ENCODE assay signal across 8 mouse cellular contexts in genomic region chr11:43775469-43776323, GRCm38 (mm10). TPM values are rescaled to one million over a fixed set of nuclear protein-coding genes. Genes with fewer than 3 reads are reported as not detected.
A peak's percentile ranks its signal among the peaks of the same experiment; 100 is the strongest.
DNase-seq lines count a peak whose midpoint lies in the region; ATAC-seq and TF ChIP-seq lines count a peak whose summit lies in the region.

No protein-coding gene starts in this region.

- peak overlapping the region; percentile 51 for H3K9ac ChIP-seq in lung, embryonic 14.5 days
- H3K9ac ChIP-seq in limb, embryonic 13.5 days = peak overlapping the region; percentile 56
- H3K9ac ChIP-seq in neural tube, embryonic 11.5 days (ENCODE audit: low read length) = peak overlapping the region; percentile 53

- peaks cover 3% of the 10 kb centered on the region; the same call in 1 of the 2 replicates for H3K4me1 ChIP-seq in lung, embryonic 14.5 days (ENCODE audit: insufficient read depth)
- H3K4me1 ChIP-seq in limb, embryonic 13.5 days = peaks cover 3% of the 10 kb centered on the region; the same call in 1 of the 2 replicates
- no peaks in the 10 kb centered on the region for H3K4me1 ChIP-seq in neural tube, embryonic 11.5 days (ENCODE audit: control insufficient read depth, insufficient read depth, low read length)

- ATAC-seq in lung, embryonic 14.5 days (ENCODE audit: insufficient read depth) = no peak
- peak; percentile 59; the same call in 1 of the 2 replicates for ATAC-seq in limb, embryonic 13.5 days (ENCODE audit: low FRiP score, low read depth)
- ATAC-seq in neural tube, embryonic 11.5 days (ENCODE audit: insufficient read depth, low FRiP score, low TSS enrichment) = peak; percentile 66

- H3K27ac ChIP-seq in lung, embryonic 14.5 days (ENCODE audit: low read depth) = peak overlapping the region; percentile 60
- no peak overlapping the region for H3K27ac ChIP-seq in limb, embryonic 13.5 days
- no peak overlapping the region for H3K27ac ChIP-seq in neural tube, embryonic 11.5 days (ENCODE audit: low read depth, low read length)

- TF ChIP-seq CTCF in lung, embryonic 14.5 days (IDR thresholded peaks at IDR 0.05; ENCODE audit: low read depth) = no peak

- H3K9me3 ChIP-seq in lung, embryonic 14.5 days (ENCODE audit: low read depth, low read length) = no peaks in the 10 kb centered on the region
- no peaks in the 10 kb centered on the region for H3K9me3 ChIP-seq in limb, embryonic 13.5 days
- no peaks in the 10 kb centered on the region for H3K9me3 ChIP-seq in neural tube, embryonic 11.5 days (ENCODE audit: control insufficient read depth, low read length)

- WGBS in lung, embryonic 14.5 days = 11% methylated on average over 63 of the region's 63 CpGs
- WGBS in limb, embryonic 13.5 days = 14% methylated on average over 63 of the region's 63 CpGs
- WGBS in neural tube, embryonic 11.5 days = 13% methylated on average over 63 of the region's 63 CpGs

- H3K36me3 ChIP-seq in lung, embryonic 14.5 days (ENCODE audit: insufficient read depth) = no peaks in the 10 kb centered on the region
- no peaks in the 10 kb centered on the region for H3K36me3 ChIP-seq in limb, embryonic 13.5 days
- no peaks in the 10 kb centered on the region for H3K36me3 ChIP-seq in neural tube, embryonic 11.5 days (ENCODE audit: control insufficient read depth, insufficient read depth, low read length)

- peak overlapping the region; percentile 76 for H3K4me2 ChIP-seq in lung, embryonic 14.5 days
- peak overlapping the region; percentile 73 for H3K4me2 ChIP-seq in limb, embryonic 13.5 days (replicated peaks)
- peak overlapping the region; percentile 74 for H3K4me2 ChIP-seq in neural tube, embryonic 11.5 days (ENCODE audit: low read depth)

- DNase-seq in lung, embryonic 14.5 days = peak; percentile 67
- DNase-seq in lung, postnatal 36 days = no peak
- peak; percentile 61 for DNase-seq in embryo, embryonic 10.5 days (ENCODE audit: low spot score)
- DNase-seq in heart, postnatal 4 days = peak; percentile 41
- DNase-seq in neural tube, embryonic 11.5 days (ENCODE audit: low spot score) = peak; percentile 66
- no peak for DNase-seq in cerebellum, postnatal 36 days
- no peak for DNase-seq in layer of hippocampus, adult 9-10 months (ENCODE audit: low spot score)

- H3K27me3 ChIP-seq in lung, embryonic 14.5 days (ENCODE audit: insufficient read depth, low read length) = peaks cover 10% of the 10 kb centered on the region; the same call in 1 of the 2 replicates
- peaks cover 49% of the 10 kb centered on the region for H3K27me3 ChIP-seq in limb, embryonic 13.5 days
- 0 out of 2 replicates have a peak, but pooled peaks cover 6% of the 10 kb centered on the region for H3K27me3 ChIP-seq in neural tube, embryonic 11.5 days (ENCODE audit: control insufficient read depth, insufficient read depth, low read length)

- peak overlapping the region; percentile 39 for H3K4me3 ChIP-seq in lung, embryonic 14.5 days (ENCODE audit: low read depth, low read length)
- peak overlapping the region; percentile 45 for H3K4me3 ChIP-seq in limb, embryonic 13.5 days
- peak overlapping the region; percentile 42 for H3K4me3 ChIP-seq in neural tube, embryonic 11.5 days (ENCODE audit: low read depth, low read length)

RNA-seq across cellular contexts. Expression of gene Ttc1, which starts 27.9 kb away (rescaled TPM):
- 70.0 and 74.3 TPM in 2 replicates for polyA plus RNA-seq in lung, embryonic 14.5 days (2014; fragmentation: Nextera tagmentation; extraction: Ambion mirVana)
- total RNA-seq in heart, postnatal 4 days (2021) = 10 to 100 TPM; 40.4 to 43.5 TPM
- 77.2 and 80.4 TPM in 2 replicates for polyA plus RNA-seq in limb, embryonic 13.5 days (2015; fragmentation: Nextera tagmentation; extraction: Ambion mirVana)
- polyA plus RNA-seq in neural tube, embryonic 11.5 days (2014; fragmentation: Nextera tagmentation; extraction: Ambion mirVana) = 88.0 and 89.2 TPM in 2 replicates

Comparison
In these comparisons a context has a peak if more than half of its experiments do, and no peak if none do; other contexts are left out.
1. DNase-seq: peak in lung, embryonic 14.5 days (single experiment), embryo, embryonic 10.5 days (single experiment), heart, postnatal 4 days (single experiment) and neural tube, embryonic 11.5 days (single experiment); none in lung, postnatal 36 days (single experiment), cerebellum, postnatal 36 days (0 of 2) and layer of hippocampus, adult 9-10 months (single experiment).
2. Peak in every context shown above with its lines, with median percentiles within 50 percentile points of each other: H3K4me2 ChIP-seq, H3K4me3 ChIP-seq and H3K9ac ChIP-seq.